Mouse (Mus musculus) lung, adult 2 months (tissue): ENCODE measurements around the gene Zmpste24.

Source experiments
- CTCF ChIP-seq: fragments of 200-500 bp; IDR thresholded peaks from 2 replicates; pipeline ENCODE4 v1.5.1; 2011; ENCODE audit warnings: mild to moderate bottlenecking, low read length, control low read depth; ENCODE audit not compliant: insufficient read depth
- POLR2A ChIP-seq: fragments of 200-500 bp; IDR thresholded peaks from 2 replicates; pipeline ENCODE4 v1.6.1; 2011; ENCODE audit warnings: low read depth, mild to moderate bottlenecking, control low read depth, low read length, borderline replicate concordance; ENCODE audit errors: extremely low read depth

DNA sequence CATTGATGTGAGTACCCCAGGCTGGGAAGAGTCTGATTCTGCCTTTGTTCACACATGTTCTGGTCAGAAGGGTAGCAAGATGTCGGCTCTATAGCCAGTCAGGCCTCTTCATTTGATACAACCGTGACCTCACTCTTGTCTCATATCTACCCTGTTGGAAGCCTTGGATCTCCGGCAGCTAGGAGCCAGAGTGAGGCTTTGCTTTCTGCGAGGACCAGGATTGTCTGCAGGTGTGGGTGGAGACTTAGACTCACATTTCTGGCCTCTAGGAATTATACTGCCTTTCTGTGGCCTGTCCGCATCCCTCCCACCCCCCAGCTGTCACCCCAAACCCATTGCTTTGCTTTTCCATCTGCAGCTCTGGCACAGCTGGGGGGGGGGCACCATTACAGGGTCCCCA is 55.6 kb downstream of the Zmpste24 start:
- TF ChIP-seq CTCF (no peak), POLR2A (no peak)
